Comparison of ENCODE assay signal across 18 mouse cellular contexts in genomic region chr8:118685863-118686262, GRCm38 (mm10).
A peak's percentile ranks its signal among the peaks of the same experiment; 100 is the strongest.
DNase-seq lines count a peak whose midpoint lies in the region; ATAC-seq and TF ChIP-seq lines count a peak whose summit lies in the region.
"Had no signal": no experiment of that assay in that cellular context is flagged by ENCODE, and none has a peak within 500 bp of the region (broad histone marks: within the 10 kb centered on the region; RNA-seq: fewer than 3 reads in every experiment).

No protein-coding gene starts in this region.

- H3K36me3 ChIP-seq in hindbrain, embryonic 11.5 days (ENCODE audit: control insufficient read depth, insufficient read depth, low read length): no peaks in the 10 kb centered on the region
- no peaks in the 10 kb centered on the region for H3K36me3 ChIP-seq in hindbrain, embryonic 12.5 days
- H3K36me3 ChIP-seq in midbrain, postnatal 0 days (ENCODE audit: insufficient read depth, low read length): no peaks in the 10 kb centered on the region
- no peaks in the 10 kb centered on the region for H3K36me3 ChIP-seq in midbrain, embryonic 11.5 days (ENCODE audit: control insufficient read depth, insufficient read depth, low read length)
- H3K36me3 ChIP-seq: heart, embryonic 13.5 days; hindbrain, embryonic 10.5 days; liver, embryonic 13.5 days had no signal

- no peaks in the 10 kb centered on the region for H3K9me3 ChIP-seq in hindbrain, embryonic 11.5 days (ENCODE audit: control insufficient read depth, low read length)
- H3K9me3 ChIP-seq in hindbrain, embryonic 12.5 days (replicated peaks): no peaks in the 10 kb centered on the region
- no peaks in the 10 kb centered on the region for H3K9me3 ChIP-seq in midbrain, postnatal 0 days (ENCODE audit: low read length)
- no peaks in the 10 kb centered on the region for H3K9me3 ChIP-seq in midbrain, embryonic 11.5 days (ENCODE audit: control insufficient read depth, low read length)
- H3K9me3 ChIP-seq: hindbrain, embryonic 10.5 days; liver, embryonic 13.5 days had no signal

- no peak overlapping the region for H3K4me3 ChIP-seq in hindbrain, embryonic 11.5 days (ENCODE audit: low read depth, low read length)
- no peak overlapping the region for H3K4me3 ChIP-seq in hindbrain, embryonic 12.5 days
- H3K4me3 ChIP-seq in midbrain, postnatal 0 days (ENCODE audit: low read depth, low read length): no peak overlapping the region
- H3K4me3 ChIP-seq in midbrain, embryonic 11.5 days (ENCODE audit: low read depth, low read length): no peak overlapping the region
- H3K4me3 ChIP-seq: erythroblast, embryonic 14.5 days; heart, embryonic 13.5 days; hindbrain, embryonic 10.5 days; liver, embryonic 13.5 days; myocyte had no signal

- H3K27me3 ChIP-seq in hindbrain, embryonic 11.5 days (ENCODE audit: control insufficient read depth, insufficient read depth, low read length): no peaks in the 10 kb centered on the region
- H3K27me3 ChIP-seq in hindbrain, embryonic 12.5 days: no peaks in the 10 kb centered on the region
- H3K27me3 ChIP-seq in midbrain, postnatal 0 days (ENCODE audit: insufficient read depth, low read length): no peaks in the 10 kb centered on the region
- no peaks in the 10 kb centered on the region for H3K27me3 ChIP-seq in midbrain, embryonic 11.5 days (ENCODE audit: control insufficient read depth, insufficient read depth, low read length)
- H3K27me3 ChIP-seq: heart, embryonic 13.5 days; liver, embryonic 13.5 days had no signal

- H3K27ac ChIP-seq in hindbrain, embryonic 11.5 days (ENCODE audit: low read depth, low read length): no peak overlapping the region
- H3K27ac ChIP-seq in hindbrain, embryonic 12.5 days: no peak overlapping the region
- no peak overlapping the region for H3K27ac ChIP-seq in midbrain, postnatal 0 days (ENCODE audit: low read depth, low read length)
- H3K27ac ChIP-seq in midbrain, embryonic 11.5 days (ENCODE audit: low read depth, low read length): no peak overlapping the region
- H3K27ac ChIP-seq: heart, embryonic 13.5 days; hindbrain, embryonic 10.5 days; liver, embryonic 13.5 days had no signal

- TF ChIP-seq CTCF in midbrain, postnatal 0 days (IDR thresholded peaks at IDR 0.05): peak; percentile 34

- peak; percentile 4 for DNase-seq in hindbrain, embryonic 11.5 days (ENCODE audit: low spot score)
- no peak for DNase-seq in midbrain, postnatal 0 days (ENCODE audit: low spot score)
- DNase-seq in midbrain, embryonic 11.5 days (ENCODE audit: low spot score, missing footprints): no peak
- DNase-seq in WW6 (ENCODE audit: low read depth, low spot score): peak; percentile 24
- DNase-seq in cerebellum, adult 8-10 months: no peak
- no peak for DNase-seq in ovary, adult 18-20 months (ENCODE audit: low spot score)
- DNase-seq: adrenal gland, adult 2 months; cerebellum, adult 11-12 months; kidney, adult 18-20 months; kidney, postnatal 36 days; liver, embryonic 13.5 days; lung, postnatal 10 days; right cerebral cortex, postnatal 14 days had no signal

- ATAC-seq in hindbrain, embryonic 11.5 days (ENCODE audit: low FRiP score): no peak
- ATAC-seq in hindbrain, embryonic 12.5 days (ENCODE audit: low FRiP score): no peak
- ATAC-seq in midbrain, postnatal 0 days (ENCODE audit: low FRiP score): no peak
- no peak for ATAC-seq in midbrain, embryonic 11.5 days (ENCODE audit: low FRiP score)

- no peaks in the 10 kb centered on the region for H3K4me1 ChIP-seq in hindbrain, embryonic 11.5 days (replicated peaks; ENCODE audit: control insufficient read depth, insufficient read depth, low read length)
- 0 out of 2 replicates have a peak, but pooled peaks cover 5% of the 10 kb centered on the region for H3K4me1 ChIP-seq in hindbrain, embryonic 12.5 days
- H3K4me1 ChIP-seq in midbrain, postnatal 0 days (ENCODE audit: insufficient read depth, low read length): no peaks in the 10 kb centered on the region
- no peaks in the 10 kb centered on the region for H3K4me1 ChIP-seq in midbrain, embryonic 11.5 days (ENCODE audit: control insufficient read depth, insufficient read depth, low read length)
- H3K4me1 ChIP-seq: heart, embryonic 13.5 days; liver, embryonic 13.5 days had no signal

- H3K4me2 ChIP-seq in hindbrain, embryonic 11.5 days (replicated peaks; ENCODE audit: low read depth, low read length): no peak overlapping the region
- H3K4me2 ChIP-seq in hindbrain, embryonic 12.5 days (replicated peaks): no peak overlapping the region
- no peak overlapping the region for H3K4me2 ChIP-seq in midbrain, postnatal 0 days (ENCODE audit: low read depth, low read length, poor library complexity, severe bottlenecking)
- no peak overlapping the region for H3K4me2 ChIP-seq in midbrain, embryonic 11.5 days
- H3K4me2 ChIP-seq: heart, embryonic 13.5 days; liver, embryonic 13.5 days had no signal

- 93% methylated on average over 1 of the region's 1 CpGs for WGBS in hindbrain, embryonic 11.5 days
- 94% methylated on average over 1 of the region's 1 CpGs for WGBS in hindbrain, embryonic 12.5 days
- 94% methylated on average over 1 of the region's 1 CpGs for WGBS in midbrain, postnatal 0 days
- 100% methylated on average over 1 of the region's 1 CpGs for WGBS in midbrain, embryonic 11.5 days

- no peak overlapping the region for H3K9ac ChIP-seq in hindbrain, embryonic 11.5 days (ENCODE audit: low read depth, low read length)
- H3K9ac ChIP-seq in hindbrain, embryonic 12.5 days: no peak overlapping the region
- H3K9ac ChIP-seq in midbrain, postnatal 0 days (replicated peaks; ENCODE audit: low read length, poor library complexity, severe bottlenecking): no peak overlapping the region
- no peak overlapping the region for H3K9ac ChIP-seq in midbrain, embryonic 11.5 days (ENCODE audit: low read length)
- H3K9ac ChIP-seq: heart, embryonic 13.5 days; liver, embryonic 13.5 days had no signal

Comparison
In these comparisons a context has a peak if more than half of its experiments do, and no peak if none do; other contexts are left out.
1. DNase-seq: peak in hindbrain, embryonic 11.5 days (single experiment) and WW6 (single experiment); none in midbrain, postnatal 0 days (single experiment), midbrain, embryonic 11.5 days (single experiment), cerebellum, adult 8-10 months (single experiment) and ovary, adult 18-20 months (single experiment).